Mouse (Mus musculus): ENCODE measurements around the gene Trib3.

GRCm38 (mm10) chr2:152368532-152369140 is 24.8 kb upstream of the Trib3 start:
- TF ChIP-seq CTCF (conservative IDR thresholded peaks at IDR 0.05; ENCODE audit: low read length) (peak; percentile 86), POU5F1 (IDR thresholded peaks at IDR 0.05; ENCODE audit: borderline replicate concordance, low read length) (no peak)
